ENCODE assay signal across 11 mouse cellular contexts in genomic region chr17:64681927-64682326, GRCm38 (mm10).
DNase-seq lines count a peak whose midpoint lies in the region; ATAC-seq and TF ChIP-seq lines count a peak whose summit lies in the region.
"Had no signal": no experiment of that assay in that cellular context is flagged by ENCODE, and none has a peak within 500 bp of the region (broad histone marks: within the 10 kb centered on the region; RNA-seq: fewer than 3 reads in every experiment).

No protein-coding gene starts in this region.

- TF ChIP-seq POLR2A in limb, embryonic 14.5 days (IDR thresholded peaks at IDR 0.05; ENCODE audit: borderline replicate concordance, extremely low read depth, insufficient read depth, insufficient read length), result no peak
- TF ChIP-seq POLR2A in cerebellum, adult 2 months (IDR thresholded peaks at IDR 0.05; ENCODE audit: borderline replicate concordance, insufficient read depth, low read length), result no peak

- H3K4me1 ChIP-seq in limb, embryonic 14.5 days (ENCODE audit: control insufficient read depth, insufficient read depth, low read length), result no peaks in the 10 kb centered on the region; the same call in 1 of the 2 replicates
- no peaks in the 10 kb centered on the region for H3K4me1 ChIP-seq in limb, embryonic 10.5 days
- H3K4me1 ChIP-seq in cerebellum, adult 2 months (ENCODE audit: control insufficient read depth, insufficient read depth, low read length), result 0 out of 2 replicates have a peak, but pooled peaks cover 2% of the 10 kb centered on the region
- H3K4me1 ChIP-seq: stomach, embryonic 15.5 days had no signal

- peak; percentile 26 for DNase-seq in adrenal gland, adult 2 months
- no peak for DNase-seq in adrenal gland, adult (ENCODE audit: inconsistent age in 2 of 2, low spot score in 1 of 2)
- peak; percentile 17 for DNase-seq in limb, embryonic 14.5 days (ENCODE audit: low spot score)
- DNase-seq in limb, embryonic 10.5 days (ENCODE audit: low spot score), result no peak
- DNase-seq in kidney, postnatal 36 days, result peak; percentile 91
- DNase-seq in ovary, postnatal 14 days (ENCODE audit: low spot score), result peak; percentile 38
- DNase-seq in embryo, embryonic 11 days, result no peak
- DNase-seq in cerebellum, adult 2 months, result no peak
- DNase-seq: cerebellum, adult 9-11 months; layer of hippocampus, postnatal 36 days had no signal

- ATAC-seq in limb, embryonic 14.5 days (ENCODE audit: low FRiP score, low read depth), result no peak

- H3K27me3 ChIP-seq in limb, embryonic 14.5 days (ENCODE audit: control insufficient read depth, insufficient read depth, low read length), result no peaks in the 10 kb centered on the region
- no peaks in the 10 kb centered on the region for H3K27me3 ChIP-seq in limb, embryonic 10.5 days (ENCODE audit: low read depth, poor library complexity, severe bottlenecking)
- no peaks in the 10 kb centered on the region for H3K27me3 ChIP-seq in cerebellum, adult 2 months (ENCODE audit: control insufficient read depth, insufficient read depth, low read length)
- H3K27me3 ChIP-seq: stomach, embryonic 15.5 days had no signal

- H3K9me3 ChIP-seq in limb, embryonic 14.5 days (ENCODE audit: control insufficient read depth, low read length), result no peaks in the 10 kb centered on the region
- H3K9me3 ChIP-seq in limb, embryonic 10.5 days (replicated peaks), result no peaks in the 10 kb centered on the region
- H3K9me3 ChIP-seq: stomach, embryonic 15.5 days had no signal

- H3K9ac ChIP-seq in limb, embryonic 14.5 days (ENCODE audit: low read depth, low read length, severe bottlenecking), result no peak overlapping the region
- H3K9ac ChIP-seq: stomach, embryonic 15.5 days had no signal

- H3K4me2 ChIP-seq in limb, embryonic 14.5 days (replicated peaks; ENCODE audit: low read depth, low read length, severe bottlenecking), result no peak overlapping the region
- H3K4me2 ChIP-seq: stomach, embryonic 15.5 days had no signal

- no peak overlapping the region for H3K27ac ChIP-seq in limb, embryonic 14.5 days (replicated peaks; ENCODE audit: low read depth, low read length)
- no peak overlapping the region for H3K27ac ChIP-seq in limb, embryonic 10.5 days
- H3K27ac ChIP-seq in cerebellum, adult 2 months (ENCODE audit: insufficient read depth, low read length), result no peak overlapping the region
- H3K27ac ChIP-seq: stomach, embryonic 15.5 days had no signal

- 62% methylated on average over 2 of the region's 2 CpGs for WGBS in limb, embryonic 14.5 days
- 77% methylated on average over 2 of the region's 2 CpGs for WGBS in limb, embryonic 10.5 days
- WGBS in cerebellum, adult 2 months, result 61% methylated on average over 2 of the region's 2 CpGs

- no peak for TF ChIP-seq CTCF in cerebellum, adult 2 months (IDR thresholded peaks at IDR 0.05; ENCODE audit: borderline replicate concordance, insufficient read depth, low read depth, low read length)

- H3K36me3 ChIP-seq in limb, embryonic 14.5 days (ENCODE audit: control insufficient read depth, insufficient read depth, low read length), result peaks cover 7% of the 10 kb centered on the region; the same call in 1 of the 2 replicates
- peaks cover 27% of the 10 kb centered on the region for H3K36me3 ChIP-seq in limb, embryonic 10.5 days
- H3K36me3 ChIP-seq: stomach, embryonic 15.5 days had no signal

- no peak overlapping the region for H3K4me3 ChIP-seq in limb, embryonic 14.5 days (replicated peaks; ENCODE audit: low read length)
- no peak overlapping the region for H3K4me3 ChIP-seq in limb, embryonic 10.5 days
- no peak overlapping the region for H3K4me3 ChIP-seq in cerebellum, adult 2 months (replicated peaks; ENCODE audit: insufficient read depth, low read depth, low read length)
- H3K4me3 ChIP-seq: stomach, embryonic 15.5 days had no signal

Comparison
In these comparisons a context has a peak if more than half of its experiments do, and no peak if none do; other contexts are left out.
1. DNase-seq: peak in adrenal gland, adult 2 months (single experiment), limb, embryonic 14.5 days (single experiment), kidney, postnatal 36 days (2 of 2) and ovary, postnatal 14 days (single experiment); none in adrenal gland, adult (0 of 2), limb, embryonic 10.5 days (single experiment), embryo, embryonic 11 days (single experiment) and cerebellum, adult 2 months (0 of 2).